Mouse (Mus musculus): ENCODE data around the gene Slc16a6. TPM values are rescaled to one million over a fixed set of nuclear protein-coding genes. Genes with fewer than 3 reads are reported as not detected.

The Slc16a6 gene
- total and polyA plus RNA-seq, 3 experiments, result 14.1 to 24.2 (median 20.9) TPM

- dilution Hi-C loops (cut with MboI; ENCODE audit: extremely low pct_ligation_motif_present, extremely low pct_unique_long_range_greater_than_20kb, low sequenced_read_pairs) (no loop called here), in situ Hi-C loops (cut with MboI; ENCODE audit: low pct_ligation_motif_present, low pct_unique_long_range_greater_than_20kb, low sequenced_read_pairs) (no loop called here)
- TF ChIP-seq POLR2A (IDR thresholded peaks at IDR 0.05; ENCODE audit: low read depth, low read length) (no peak), GABPA (IDR thresholded peaks at IDR 0.05; ENCODE audit: insufficient replicate concordance, low read depth, low read length) (no peak), NELFE (IDR thresholded peaks at IDR 0.05; ENCODE audit: low read depth, low read length) (no peak), MEF2A (IDR thresholded peaks at IDR 0.05; ENCODE audit: borderline replicate concordance, low read depth, low read length) (no peak), JUND (conservative IDR thresholded peaks at IDR 0.05; ENCODE audit: low read depth, low read length) (no peak), CHD1 (IDR thresholded peaks at IDR 0.05; ENCODE audit: low read depth, low read length) (no peak), CTCF (conservative IDR thresholded peaks at IDR 0.05 in 1 of 2, IDR thresholded peaks at IDR 0.05 in 1 of 2; ENCODE audit: low read depth in 2 of 2, low read length in 2 of 2) (no peak), USF1 (IDR thresholded peaks at IDR 0.05; ENCODE audit: low read depth, low read length) (no peak), MAZ (IDR thresholded peaks at IDR 0.05; ENCODE audit: low read depth, low read length) (no peak), ZKSCAN1 (IDR thresholded peaks at IDR 0.05; ENCODE audit: borderline replicate concordance, low read depth, low read length) (no peak), SMC3 (IDR thresholded peaks at IDR 0.05; ENCODE audit: low read depth, low read length) (no peak), TCF12 (IDR thresholded peaks at IDR 0.05; ENCODE audit: low read depth, low read length) (no peak), MAFK (IDR thresholded peaks at IDR 0.05; ENCODE audit: insufficient replicate concordance, low read length) (no peak)
- Histone ChIP-seq H3K27me3 (replicated peaks) (no peaks in the 10 kb centered on the region), H3K4me1 (ENCODE audit: control insufficient read depth in 1 of 2, insufficient read depth in 2 of 2) (peaks cover 0 to 8% of the 10 kb centered on the region in 2 experiments; a peak in 2 of 4 replicates), H3K4me3 (replicated peaks in 1 of 3; ENCODE audit: low read depth in 2 of 3, low read length in 2 of 3, poor library complexity in 1 of 3) (no peak overlapping the region), H3K9me3 (replicated peaks; ENCODE audit: low read length) (no peaks in the 10 kb centered on the region), H3K79me2 (replicated peaks; ENCODE audit: control insufficient read depth, extremely low read depth, insufficient read depth, poor library complexity, severe bottlenecking) (no peaks in the 10 kb centered on the region), H3K9ac (ENCODE audit: insufficient read depth, low read depth) (no peak overlapping the region), H3K27ac (ENCODE audit: insufficient read depth, low read depth) (no peak overlapping the region), H3K4me2 (ENCODE audit: insufficient read depth, low read depth, poor library complexity, severe bottlenecking) (no peak overlapping the region), H3K36me3 (replicated peaks in 1 of 2; ENCODE audit: control insufficient read depth in 1 of 2, insufficient read depth in 1 of 2, low read length in 1 of 2) (no peaks in the 10 kb centered on the region)
- no peak for DNase-seq (ENCODE audit: extremely low read depth)
These were observed 43.9 kb upstream of the Slc16a6 start for GRCm38 (mm10) chr11:109517330-109517729.

- dilution Hi-C loops (cut with MboI; ENCODE audit: extremely low pct_ligation_motif_present, extremely low pct_unique_long_range_greater_than_20kb, low sequenced_read_pairs), result no loop called here
- no peak for TF ChIP-seq SMC3 (IDR thresholded peaks at IDR 0.05; ENCODE audit: low read depth, low read length)
- Histone ChIP-seq H3K4me2 (ENCODE audit: insufficient read depth, low read depth, poor library complexity, severe bottlenecking) (no peak overlapping the region), H3K4me3 (replicated peaks in 1 of 3; ENCODE audit: low read depth in 2 of 3, low read length in 2 of 3, poor library complexity in 1 of 3) (no peak overlapping the region), H3K9me3 (replicated peaks; ENCODE audit: low read length) (peaks cover 2% of the 10 kb centered on the region), H3K27ac (ENCODE audit: insufficient read depth, low read depth) (no peak overlapping the region), H3K27me3 (replicated peaks) (no peaks in the 10 kb centered on the region), H3K79me2 (replicated peaks; ENCODE audit: control insufficient read depth, extremely low read depth, insufficient read depth, poor library complexity, severe bottlenecking) (no peaks in the 10 kb centered on the region), H3K9ac (ENCODE audit: insufficient read depth, low read depth) (no peak overlapping the region), H3K4me1 (ENCODE audit: control insufficient read depth in 1 of 2, insufficient read depth in 2 of 2) (no peaks in the 10 kb centered on the region), H3K36me3 (replicated peaks in 1 of 2; ENCODE audit: control insufficient read depth in 1 of 2, insufficient read depth in 1 of 2, low read length in 1 of 2) (no peaks in the 10 kb centered on the region)
- DNase-seq (ENCODE audit: extremely low read depth), result no peak
- in situ Hi-C loops (cut with MboI; ENCODE audit: low pct_ligation_motif_present, low pct_unique_long_range_greater_than_20kb, low sequenced_read_pairs), result no loop called here
These were observed 40.7 kb upstream of the Slc16a6 start for GRCm38 (mm10) chr11:109514064-109514612.
